Mouse (Mus musculus): ENCODE measurements around the gene Olfr918. TPM values are rescaled to one million over a fixed set of nuclear protein-coding genes. Genes with fewer than 3 reads are reported as not detected.

Olfr918 gene
- not detected in 2 replicates for polyA plus RNA-seq (2012; rRNA removed)

GRCm38 (mm10) chr9:38674501-38674900 lies at the start of gene Olfr918:
Olfr918 (minus strand) TSS chr9:38674601.
- DNase-seq (ENCODE audit: low spot score), result no peak

GRCm38 (mm10) chr9:38724044-38724443 lies 49.6 kb upstream of the Olfr918 start:
- no peak for DNase-seq (ENCODE audit: low spot score)

- no peak for DNase-seq (ENCODE audit: low spot score)
Measured at GRCm38 (mm10) chr9:38718927-38719441, 44.6 kb upstream of the Olfr918 start.

- no peak for DNase-seq (ENCODE audit: low spot score)
Measured at GRCm38 (mm10) chr9:38718102-38718501, 43.7 kb upstream of the Olfr918 start, which contains the start of gene Vwa5a. Vwa5a (plus strand) TSS chr9:38718268.

GRCm38 (mm10) chr9:38672887-38673286 lies 1.5 kb downstream of the Olfr918 start:
- no peak for DNase-seq (ENCODE audit: low spot score)

GRCm38 (mm10) chr9:38665742-38666141 lies 8.7 kb downstream of the Olfr918 start, which contains the start of gene Olfr917:
Olfr917 (minus strand) TSS chr9:38665842.
- no peak for DNase-seq (ENCODE audit: low spot score)

- DNase-seq (ENCODE audit: low spot score), result no peak
Measured at GRCm38 (mm10) chr9:38659775-38660174, 14.6 kb downstream of the Olfr918 start, which contains the start of gene Olfr916. Olfr916 (minus strand) TSS chr9:38659875.

- DNase-seq (ENCODE audit: low spot score), result no peak
Measured at GRCm38 (mm10) chr9:38632406-38632805, 42.0 kb downstream of the Olfr918 start.

Other genes starting within 250 kb of the Olfr918 start
- gene Olfr901, start 245.1 kb downstream of the Olfr918 start, polyA plus RNA-seq (2012; rRNA removed), result not detected in 2 replicates
- gene Olfr902, start 226.9 kb downstream of the Olfr918 start, polyA plus RNA-seq (2012; rRNA removed), result not detected in 2 replicates
- gene Olfr904, start 211.5 kb downstream of the Olfr918 start, polyA plus RNA-seq (2012; rRNA removed), result not detected in 2 replicates
- not detected in 2 replicates for gene Olfr905, start 203.5 kb downstream of the Olfr918 start, polyA plus RNA-seq (2012; rRNA removed)
- gene Olfr906, start 187.5 kb downstream of the Olfr918 start, polyA plus RNA-seq (2012; rRNA removed), result not detected in 2 replicates
- not detected in 2 replicates for gene Olfr907, start 178.8 kb downstream of the Olfr918 start, polyA plus RNA-seq (2012; rRNA removed)
- not detected in 2 replicates for gene Olfr911-ps1, start 153.0 kb downstream of the Olfr918 start, polyA plus RNA-seq (2012; rRNA removed)
- gene Olfr910, start 136.8 kb downstream of the Olfr918 start, polyA plus RNA-seq (2012; rRNA removed), result not detected in 2 replicates
- not detected in 2 replicates for gene Olfr912, start 94.4 kb downstream of the Olfr918 start, polyA plus RNA-seq (2012; rRNA removed)
- not detected in 2 replicates for gene Olfr913, start 81.8 kb downstream of the Olfr918 start, polyA plus RNA-seq (2012; rRNA removed)
- gene Olfr914, start 69.5 kb downstream of the Olfr918 start, polyA plus RNA-seq (2012; rRNA removed), result not detected in 2 replicates
- gene Olfr916, start 14.7 kb downstream of the Olfr918 start, polyA plus RNA-seq (2012; rRNA removed), result not detected in 2 replicates
- gene Olfr917, start 8.8 kb downstream of the Olfr918 start, polyA plus RNA-seq (2012; rRNA removed), result not detected in 2 replicates
- gene Olfr919, start 29.1 kb upstream of the Olfr918 start, polyA plus RNA-seq (2012; rRNA removed), result not detected in 2 replicates
- gene Vwa5a, start 43.7 kb upstream of the Olfr918 start, polyA plus RNA-seq (2012; rRNA removed), result 53.4 and 57.0 TPM in 2 replicates
- 0.87 and 0.90 TPM in 2 replicates for gene Olfr920, start 77.7 kb upstream of the Olfr918 start, polyA plus RNA-seq (2012; rRNA removed)
- gene Olfr921, start 98.5 kb upstream of the Olfr918 start, polyA plus RNA-seq (2012; rRNA removed), result 0.08 and 0.12 TPM in 2 replicates
- 0.06 TPM in 1 of 2 replicates, not detected in the other for gene Olfr922, start 140.0 kb upstream of the Olfr918 start, polyA plus RNA-seq (2012; rRNA removed)
- gene Olfr923, start 151.9 kb upstream of the Olfr918 start, polyA plus RNA-seq (2012; rRNA removed), result not detected in 2 replicates
- gene Olfr924, start 169.8 kb upstream of the Olfr918 start, polyA plus RNA-seq (2012; rRNA removed), result not detected in 2 replicates
- gene Olfr26, start 180.5 kb upstream of the Olfr918 start, polyA plus RNA-seq (2012; rRNA removed), result not detected in 2 replicates
- gene Olfr926, start 202.5 kb upstream of the Olfr918 start, polyA plus RNA-seq (2012; rRNA removed), result not detected in 2 replicates